Mouse (Mus musculus) thymus, adult 18-20 months (tissue): ENCODE measurements around the gene Trcg1.
"Not testable (repeated sequence)": the region's sequence is repeated elsewhere in the genome, so short reads cannot be mapped to it uniquely, and the experiment has no call there.

Experiments used
- DNase-seq, 2 experiments: peaks; one replicate each; pipeline ENCODE4 v3.0.0; 2022; ENCODE audit warnings: mixed read lengths in 2 of 2

Trcg1 gene

GRCm38 (mm10) chr9:57236256-57236655 is at the start of gene Trcg1:
Gene Trcg1, plus strand, starts transcription at chr9:57236556.
- no peak for DNase-seq

- DNase-seq, result no peak
These were observed 39.6 kb upstream of the Trcg1 start for GRCm38 (mm10) chr9:57196708-57197107.

- DNase-seq, result no peak
These were observed 38.9 kb upstream of the Trcg1 start for GRCm38 (mm10) chr9:57197414-57197813.

GRCm38 (mm10) chr9:57202981-57203380 is 33.4 kb upstream of the Trcg1 start:
- no peak for DNase-seq

GRCm38 (mm10) chr9:57203571-57203970 is 32.8 kb upstream of the Trcg1 start:
- not testable (repeated sequence) for DNase-seq

- no peak for DNase-seq
These were observed 29.5 kb upstream of the Trcg1 start for GRCm38 (mm10) chr9:57206896-57207295.

GRCm38 (mm10) chr9:57209316-57209715 is 27.0 kb upstream of the Trcg1 start:
- DNase-seq, result no peak

- no peak for DNase-seq
These were observed 23.7 kb upstream of the Trcg1 start for GRCm38 (mm10) chr9:57212448-57213222.

GRCm38 (mm10) chr9:57214500-57214899 is 21.9 kb upstream of the Trcg1 start:
- no peak for DNase-seq

GRCm38 (mm10) chr9:57217220-57217619 is 19.1 kb upstream of the Trcg1 start:
- DNase-seq, result no peak

- no peak for DNase-seq
These were observed 17.6 kb upstream of the Trcg1 start for GRCm38 (mm10) chr9:57218776-57219175.

- no peak for DNase-seq
These were observed 16.8 kb upstream of the Trcg1 start for GRCm38 (mm10) chr9:57219511-57219910.

- DNase-seq, result peak; percentile 6 to 19
These were observed 16.0 kb upstream of the Trcg1 start for GRCm38 (mm10) chr9:57220356-57220755.

- DNase-seq, result no peak
These were observed 13.0 kb upstream of the Trcg1 start for GRCm38 (mm10) chr9:57223341-57223740.

- DNase-seq, result no peak
These were observed 10.4 kb upstream of the Trcg1 start for GRCm38 (mm10) chr9:57225780-57226627.

- not testable (repeated sequence) for DNase-seq
These were observed 9.7 kb upstream of the Trcg1 start for GRCm38 (mm10) chr9:57226628-57227122.

GRCm38 (mm10) chr9:57227203-57227602 is 9.2 kb upstream of the Trcg1 start:
- no peak for DNase-seq

GRCm38 (mm10) chr9:57228186-57228585 is 8.2 kb upstream of the Trcg1 start:
- DNase-seq, result no peak

- DNase-seq, result no peak
These were observed 6.6 kb upstream of the Trcg1 start for GRCm38 (mm10) chr9:57229726-57230125.

- DNase-seq, result no peak
These were observed 6.1 kb upstream of the Trcg1 start for GRCm38 (mm10) chr9:57230146-57230783.

GRCm38 (mm10) chr9:57231536-57232255 is 4.7 kb upstream of the Trcg1 start:
- no peak for DNase-seq

GRCm38 (mm10) chr9:57232341-57232940 is 3.9 kb upstream of the Trcg1 start:
- no peak for DNase-seq
